Mouse (Mus musculus) duodenum, adult 2 months (tissue): Measurements from ENCODE around the gene Olfr730. TPM values are rescaled to one million over a fixed set of nuclear protein-coding genes. Genes with fewer than 3 reads are reported as not detected.

Source experiments
- polyA plus RNA-seq: library from polyadenylated mRNA; depleted of rRNA; stranded (reverse); fragments of >200 nt; gene quantifications from 2 replicates; pipeline ENCODE4 v1.2.3, GENCODE M21; 2012; ENCODE audit warnings: low replicate concordance; rRNA removed

Gene Olfr730
- polyA plus RNA-seq: not detected in 2 replicates

DNA sequence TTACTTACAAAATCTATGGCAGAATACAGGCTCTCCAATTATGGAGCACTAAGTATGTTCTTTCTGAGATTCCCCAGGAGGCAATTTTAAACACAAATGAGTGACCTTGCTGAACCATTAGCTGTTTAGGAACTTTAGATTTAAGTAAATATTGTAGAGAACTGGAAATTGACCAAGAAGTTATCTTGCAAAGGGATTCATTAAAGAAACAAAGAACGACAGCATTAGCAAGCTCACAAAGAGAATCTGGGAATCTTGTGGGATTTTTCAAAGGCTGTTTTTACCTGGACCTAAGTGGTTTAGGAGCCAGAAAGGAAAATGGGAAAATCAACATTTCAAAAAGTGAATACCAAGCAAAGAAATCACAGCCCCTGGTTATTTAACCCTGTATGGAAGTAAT, at the start of gene Olfr730:
Gene Olfr730, minus strand, starts transcription at position 101 of the 400 bp plus-strand sequence.

DNA sequence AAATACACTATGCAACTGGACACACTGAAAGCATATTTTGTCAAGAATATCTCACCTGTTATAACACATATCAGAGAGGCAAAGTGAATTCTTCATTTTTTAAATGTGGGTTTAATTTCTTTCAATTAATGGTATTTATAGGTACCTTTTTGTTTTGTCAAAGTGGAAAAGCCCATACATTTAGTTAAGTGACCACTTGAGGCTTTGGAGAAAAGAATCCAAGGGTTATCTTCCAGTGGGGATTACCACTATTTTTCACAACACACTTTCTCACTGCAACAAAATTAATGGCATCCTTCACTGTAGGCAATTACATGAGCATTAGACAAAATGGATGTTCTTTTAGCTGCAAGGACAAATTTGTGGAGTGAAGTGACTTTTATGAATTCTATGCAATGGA, 35.2 kb downstream of the Olfr730 start, which contains the start of gene Olfr729:
Gene Olfr729, minus strand, starts transcription at position 101 of the 400 bp plus-strand sequence.

DNA sequence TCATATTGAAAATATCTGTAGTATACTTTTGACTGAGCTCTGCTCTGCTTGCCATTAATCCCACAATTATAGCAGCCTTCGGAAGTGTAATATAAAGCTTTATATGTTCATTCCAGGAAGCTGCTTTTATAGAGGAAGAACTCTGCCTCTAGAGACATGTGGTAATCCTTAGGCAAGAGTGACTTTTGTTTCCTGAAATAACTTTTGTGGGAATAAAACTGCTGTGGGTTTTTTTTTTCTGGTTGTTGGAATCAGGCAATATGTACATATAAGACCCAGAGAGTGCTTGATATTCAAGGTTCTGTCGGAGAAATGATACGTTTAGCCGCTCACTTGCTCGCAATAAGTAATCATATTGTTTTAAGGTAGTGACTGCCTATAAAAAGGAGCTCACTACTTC, 45.4 kb downstream of the Olfr730 start, which contains the start of gene Olfr728:
Gene Olfr728, minus strand, starts transcription at position 101 of the 400 bp plus-strand sequence.

Other genes starting within 250 kb of the Olfr730 start
- gene Olfr724, start 224.9 kb downstream of the Olfr730 start, polyA plus RNA-seq: not detected in 2 replicates
- gene Olfr725, start 147.8 kb downstream of the Olfr730 start, polyA plus RNA-seq: not detected in 2 replicates
- gene Olfr726, start 97.2 kb downstream of the Olfr730 start, polyA plus RNA-seq: not detected in 2 replicates
- not detected in 2 replicates for gene Olfr727, start 65.0 kb downstream of the Olfr730 start, polyA plus RNA-seq
- gene Olfr728, start 45.5 kb downstream of the Olfr730 start, polyA plus RNA-seq: not detected in 2 replicates
- gene Olfr729, start 35.3 kb downstream of the Olfr730 start, polyA plus RNA-seq: not detected in 2 replicates
- not detected in 2 replicates for gene Olfr731, start 53.7 kb upstream of the Olfr730 start, polyA plus RNA-seq
- gene Olfr732, start 96.0 kb upstream of the Olfr730 start, polyA plus RNA-seq: not detected in 2 replicates
- not detected in 2 replicates for gene Olfr733, start 113.3 kb upstream of the Olfr730 start, polyA plus RNA-seq
- not detected in 2 replicates for gene Olfr734, start 138.6 kb upstream of the Olfr730 start, polyA plus RNA-seq
- gene Olfr735, start 160.7 kb upstream of the Olfr730 start, polyA plus RNA-seq: not detected in 2 replicates
- gene Tlr11, start 169.7 kb upstream of the Olfr730 start, polyA plus RNA-seq: 0.12 TPM in 2 replicates
- not detected in 2 replicates for gene Olfr736, start 193.0 kb upstream of the Olfr730 start, polyA plus RNA-seq
- not detected in 2 replicates for gene Olfr738, start 219.4 kb upstream of the Olfr730 start, polyA plus RNA-seq
- not detected in 2 replicates for gene Olfr739, start 230.4 kb upstream of the Olfr730 start, polyA plus RNA-seq